Mouse (Mus musculus): ENCODE measurements around the gene Defb28.

Gene Defb28

DNA sequence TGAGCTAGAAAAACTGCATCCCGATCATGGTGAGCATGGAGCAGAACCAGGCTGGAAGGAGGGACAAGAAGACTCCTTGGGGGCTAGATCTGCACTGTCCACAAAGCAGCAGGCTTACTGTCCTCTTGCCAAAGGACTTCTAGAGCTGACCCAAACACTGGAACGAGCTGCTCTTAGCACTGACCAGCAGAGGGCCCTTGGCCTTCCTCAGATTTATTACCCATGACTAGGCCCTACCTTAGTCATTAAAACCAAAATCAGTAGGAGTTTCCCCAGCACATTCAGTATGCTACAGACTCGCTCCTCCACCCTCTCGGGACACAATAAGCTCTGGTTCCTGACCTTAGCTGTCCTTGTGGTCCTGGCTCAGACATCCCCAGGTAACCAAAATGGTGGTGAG, at the start of gene Defb28:
Defb28 (plus strand) TSS at position 275 of the 400 bp plus-strand sequence.
- no peak for ATAC-seq (ENCODE audit: low TSS enrichment)

DNA sequence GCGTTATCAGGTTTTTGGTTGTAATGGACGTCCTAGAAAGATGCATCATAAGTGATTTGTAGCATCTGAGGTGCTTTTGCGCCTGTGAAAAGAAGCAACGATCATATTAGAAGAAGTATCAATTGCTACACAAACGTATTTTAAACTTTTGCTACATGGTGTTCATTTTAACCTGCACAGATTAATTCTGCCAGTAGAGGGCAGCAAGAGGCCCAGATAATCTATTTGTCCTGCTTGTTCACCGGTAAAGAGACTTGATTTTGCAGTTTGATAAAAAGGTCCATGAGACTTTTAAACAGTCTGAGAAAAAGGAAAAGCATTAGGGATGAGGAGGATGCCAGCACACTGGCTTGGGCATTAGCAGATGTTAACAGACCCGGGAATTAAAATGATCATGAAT, 47.1 kb upstream of the Defb28 start:
- no peak; the same call in 1 of the 2 replicates for ATAC-seq (ENCODE audit: low TSS enrichment)

DNA sequence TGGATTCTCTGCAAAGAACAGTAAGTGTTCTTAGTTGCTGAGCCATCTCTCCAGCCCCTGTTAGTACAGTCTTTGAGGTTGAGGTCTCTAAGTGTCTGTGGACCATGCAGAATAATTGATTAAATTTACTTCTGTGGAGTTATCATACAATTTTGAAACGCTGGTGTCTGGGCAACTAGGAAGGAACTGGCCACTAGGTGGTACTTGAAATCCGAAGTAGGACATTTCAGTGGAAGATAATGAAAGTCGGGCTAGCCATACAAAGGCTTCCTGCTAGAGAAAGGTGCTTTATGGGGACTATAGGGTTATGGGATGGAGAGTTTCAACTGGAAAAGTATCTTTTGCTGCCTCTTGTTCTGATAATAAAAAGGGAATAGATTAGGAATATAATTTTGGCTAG, 45.6 kb upstream of the Defb28 start:
- peak; percentile 38; the same call in 1 of the 2 replicates for ATAC-seq (ENCODE audit: low TSS enrichment)

DNA sequence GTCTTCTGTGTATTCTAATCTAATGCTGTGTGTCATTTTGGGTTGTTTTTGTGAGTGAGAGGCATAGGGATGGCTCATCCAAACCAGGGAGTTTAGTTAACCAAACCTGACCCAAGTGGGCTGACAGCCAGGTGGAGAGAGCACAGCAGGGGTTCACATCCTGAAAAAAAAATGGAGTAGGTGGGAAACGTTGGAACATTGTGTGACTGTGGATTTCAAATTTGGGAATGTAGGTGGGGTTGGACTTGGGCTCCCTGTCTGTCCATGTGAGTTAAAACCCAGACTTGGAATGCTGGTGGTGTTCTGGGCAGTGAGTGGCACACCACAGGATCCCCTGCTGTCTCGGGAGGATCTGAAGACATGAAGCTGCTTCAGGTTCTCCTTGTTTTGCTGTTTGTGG, 41.3 kb upstream of the Defb28 start, which contains the start of gene Defb20:
Defb20 (plus strand) TSS at position 301 of the 400 bp plus-strand sequence.
- ATAC-seq (ENCODE audit: low TSS enrichment) = no peak

DNA sequence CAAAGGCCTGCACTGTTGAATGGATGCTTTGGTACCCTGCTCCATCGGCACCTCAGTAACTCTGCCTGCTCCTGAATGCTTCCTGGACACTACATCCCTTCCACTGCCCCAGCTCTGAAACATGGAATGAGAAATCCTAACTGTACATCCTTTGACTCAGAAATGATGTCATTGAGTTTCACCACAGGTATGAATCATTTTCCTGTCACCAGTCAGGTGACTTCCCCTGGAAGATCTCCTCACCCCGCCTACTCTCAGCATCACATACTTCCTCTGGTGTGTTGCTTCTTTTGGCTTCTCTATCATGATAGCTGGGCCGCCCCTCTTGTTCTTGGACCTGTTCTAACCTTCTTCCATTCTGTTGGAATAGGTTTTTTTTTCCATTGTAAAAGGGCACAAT, 37.2 kb upstream of the Defb28 start:
- no peak for ATAC-seq (ENCODE audit: low TSS enrichment)

- no peak for ATAC-seq (ENCODE audit: low TSS enrichment)
These were observed 36.3 kb upstream of the Defb28 start for GRCm38 (mm10) chr2:152481726-152482125.

GRCm38 (mm10) chr2:152487024-152487423, 31.0 kb upstream of the Defb28 start:
- no peak for ATAC-seq (ENCODE audit: low TSS enrichment)

- no peak for ATAC-seq (ENCODE audit: low TSS enrichment)
These were observed 28.0 kb upstream of the Defb28 start, which contains the start of gene Defb22 for GRCm38 (mm10) chr2:152490038-152490437. Defb22 (minus strand) TSS chr2:152490138.

GRCm38 (mm10) chr2:152493151-152493550, 24.9 kb upstream of the Defb28 start:
- no peak for ATAC-seq (ENCODE audit: low TSS enrichment)

DNA sequence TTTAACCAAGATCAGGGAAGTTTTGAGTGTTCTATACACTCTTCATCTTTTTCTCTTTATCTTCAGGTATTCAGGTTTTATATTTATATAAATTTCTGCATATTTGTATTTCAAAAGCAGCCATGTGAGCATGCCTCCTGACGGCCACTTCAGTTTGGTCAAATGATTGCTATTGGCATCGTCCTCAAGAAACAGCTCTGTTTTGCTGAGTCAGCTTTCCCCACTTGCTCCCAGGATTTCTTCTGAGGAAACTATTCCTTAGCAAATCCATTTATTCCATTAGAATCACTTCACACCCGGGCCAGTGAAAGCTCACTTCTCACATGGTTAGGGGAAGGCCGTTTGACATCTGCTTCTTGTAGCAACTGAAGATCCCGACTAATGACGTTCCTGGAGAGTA, 20.0 kb upstream of the Defb28 start:
- no peak for ATAC-seq (ENCODE audit: low TSS enrichment)

DNA sequence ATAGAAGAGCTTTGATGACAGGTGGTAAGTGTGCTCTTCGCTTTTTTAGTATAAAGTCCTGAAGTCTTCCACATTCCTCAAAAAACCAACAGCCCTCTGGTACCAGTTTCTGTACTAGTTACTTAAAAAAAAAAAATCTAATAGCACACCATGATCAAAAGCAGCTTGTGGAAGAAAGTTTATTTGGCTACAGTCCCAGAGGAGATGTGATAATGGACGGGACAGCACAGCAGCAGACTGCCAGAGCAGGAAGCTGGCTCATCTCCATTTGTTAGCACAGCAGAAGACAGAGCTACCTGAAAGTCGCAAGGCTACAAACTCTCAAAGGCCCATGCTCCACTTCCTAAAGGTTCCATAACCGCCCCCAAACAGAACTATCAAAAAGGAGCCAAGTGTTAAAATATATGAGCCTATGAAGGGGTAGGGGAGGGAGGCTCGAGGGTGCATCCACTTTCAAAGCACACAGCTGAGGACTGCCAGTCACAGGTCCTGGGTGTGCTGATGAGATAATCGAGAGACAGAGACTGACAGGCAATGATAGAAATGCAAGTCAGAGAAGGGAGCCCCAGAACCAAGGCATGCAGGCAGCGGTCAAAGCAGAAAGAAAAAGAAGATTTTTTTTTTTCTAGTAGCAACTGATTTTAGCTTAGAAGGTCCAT, 17.7 kb upstream of the Defb28 start:
- no peak for ATAC-seq (ENCODE audit: low TSS enrichment)

GRCm38 (mm10) chr2:152500863-152501229, 17.2 kb upstream of the Defb28 start:
- no peak for ATAC-seq (ENCODE audit: low TSS enrichment)

GRCm38 (mm10) chr2:152503950-152504349, 14.1 kb upstream of the Defb28 start:
- no peak for ATAC-seq (ENCODE audit: low TSS enrichment)

DNA sequence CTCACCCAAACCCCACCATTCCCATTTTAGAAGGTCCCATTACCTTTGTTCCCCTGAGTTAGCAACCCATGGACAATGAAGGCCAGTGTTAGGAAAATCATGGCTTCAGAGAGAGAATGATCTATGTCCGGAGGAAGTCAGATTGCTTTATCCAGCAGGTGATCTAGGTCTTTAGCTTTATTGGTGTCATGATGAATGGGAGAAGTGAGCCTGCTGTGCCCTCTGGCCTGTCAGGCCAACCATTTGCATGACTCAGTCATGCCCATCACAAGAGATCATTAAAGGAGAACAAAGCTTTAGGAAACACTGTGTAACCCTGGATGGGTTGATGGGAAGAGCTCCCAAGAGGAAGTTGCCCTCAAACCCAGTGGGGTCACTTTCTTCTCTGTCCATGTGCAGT, 6.5 kb upstream of the Defb28 start, which contains the start of gene Defb26:
Defb26 (minus strand) TSS at position 101 of the 400 bp plus-strand sequence.
- no peak for ATAC-seq (ENCODE audit: low TSS enrichment)

- ATAC-seq (ENCODE audit: low TSS enrichment) = no peak
These were observed 2.0 kb upstream of the Defb28 start for GRCm38 (mm10) chr2:152516084-152516483.

GRCm38 (mm10) chr2:152539944-152540710, 22.1 kb downstream of the Defb28 start, which contains the start of gene Defb29:
Defb29 (minus strand) TSS chr2:152540098.
- no peak for ATAC-seq (ENCODE audit: low TSS enrichment)

DNA sequence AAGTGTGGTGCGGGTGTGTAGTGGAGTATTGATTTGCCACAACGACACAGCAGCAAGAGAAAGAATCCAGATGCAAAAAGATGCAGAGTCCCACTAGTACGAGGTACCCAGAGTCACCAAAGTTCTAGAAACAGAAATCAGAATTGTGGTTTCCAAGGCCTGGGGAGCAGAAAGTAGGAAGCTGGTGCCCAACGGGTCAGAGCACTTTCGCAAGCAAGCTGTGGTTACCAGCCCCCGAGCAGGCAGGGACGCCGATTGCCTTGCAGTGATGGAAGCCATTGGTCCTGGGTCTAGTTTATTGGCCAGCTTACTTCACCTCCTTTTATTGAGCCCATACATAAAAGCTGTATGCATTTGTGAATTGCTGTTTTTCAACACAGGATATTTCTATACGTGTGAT, 23.9 kb downstream of the Defb28 start:
- ATAC-seq (ENCODE audit: low TSS enrichment) = no peak

GRCm38 (mm10) chr2:152542897-152543296, 24.8 kb downstream of the Defb28 start:
- ATAC-seq (ENCODE audit: low TSS enrichment) = no peak

DNA sequence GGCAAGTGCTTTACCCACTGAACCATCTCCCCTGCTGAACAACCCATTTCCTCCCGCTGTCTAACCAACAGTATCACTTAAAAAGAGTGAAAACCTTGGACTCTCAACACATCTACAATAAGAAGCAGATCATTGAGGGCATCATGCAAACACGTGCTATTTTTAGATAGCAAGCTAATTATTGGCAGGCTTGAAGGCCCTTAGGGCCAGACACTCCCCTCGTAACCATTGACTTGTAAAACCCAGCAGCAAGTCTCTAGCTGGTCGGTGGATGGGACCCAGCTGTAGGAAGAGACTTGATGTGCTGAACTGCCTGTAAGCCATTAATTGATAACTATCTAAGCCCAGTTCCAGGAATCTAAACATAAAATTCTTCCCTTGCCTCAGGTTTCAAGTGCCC, 25.4 kb downstream of the Defb28 start:
- no peak for ATAC-seq (ENCODE audit: low TSS enrichment)

DNA sequence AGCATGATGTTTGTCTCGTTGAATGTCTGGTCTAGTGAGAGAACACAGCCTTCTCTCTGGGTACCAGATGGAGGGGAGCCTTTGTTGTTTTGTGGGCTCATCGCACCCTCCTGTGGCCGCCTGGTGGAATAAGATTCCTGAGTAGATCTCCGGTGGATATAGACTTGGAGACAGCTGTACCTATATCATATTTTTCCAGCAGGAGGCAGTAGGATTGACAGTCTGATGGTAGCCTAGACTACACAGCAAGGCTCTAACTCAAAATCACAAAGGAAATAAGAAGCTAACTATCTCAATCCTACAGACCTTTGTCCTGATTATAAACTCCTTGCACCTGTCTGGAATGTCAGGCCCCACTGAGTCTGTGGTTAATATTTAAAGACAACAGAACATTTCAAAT, 26.6 kb downstream of the Defb28 start:
- peak; percentile 99 for ATAC-seq (ENCODE audit: low TSS enrichment)

- ATAC-seq (ENCODE audit: low TSS enrichment) = no peak
These were observed 30.1 kb downstream of the Defb28 start for GRCm38 (mm10) chr2:152548124-152548523.

GRCm38 (mm10) chr2:152553774-152554423, 35.8 kb downstream of the Defb28 start:
- ATAC-seq (ENCODE audit: low TSS enrichment) = peak; percentile 97

GRCm38 (mm10) chr2:152556655-152557054, 38.6 kb downstream of the Defb28 start:
- no peak for ATAC-seq (ENCODE audit: low TSS enrichment)
